Mouse (Mus musculus) CH12.LX (cell line): ENCODE measurements around the gene Rtkn2. TPM values are rescaled to one million over a fixed set of nuclear protein-coding genes. Genes with fewer than 3 reads are reported as not detected.

Experiments
- DNase-seq: peaks from one replicate; pipeline ENCODE4 v3.0.0-alpha.2; 2013; ENCODE audit errors: extremely low read depth
- H3K27ac ChIP-seq: 2 replicates; pipeline ENCODE4 v1.5.1; 2012; ENCODE audit warnings: low read depth, mild to moderate bottlenecking, control low read depth, moderate library complexity; ENCODE audit not compliant: insufficient read depth
- H3K27me3 ChIP-seq: replicated peaks from 2 replicates; pipeline ENCODE3; 2012; ENCODE audit warnings: inconsistent platforms
- H3K36me3 ChIP-seq, 2 experiments: replicated peaks in 1 of 2; 2 replicates each; pipeline versions ENCODE3 to v1.6.1; 2012; ENCODE audit warnings: inconsistent platforms in 1 of 2, low read length in 1 of 2, mild to moderate bottlenecking in 1 of 2, mixed read lengths in 1 of 2, moderate library complexity in 1 of 2; ENCODE audit not compliant: control insufficient read depth in 1 of 2, insufficient read depth in 1 of 2
- H3K4me1 ChIP-seq, 2 experiments: 2 replicates each; pipeline ENCODE4 v1.6.1; 2012; ENCODE audit warnings: inconsistent platforms in 1 of 2, moderate library complexity in 1 of 2; ENCODE audit not compliant: insufficient read depth in 2 of 2, control insufficient read depth in 1 of 2
- H3K4me2 ChIP-seq: 2 replicates; pipeline ENCODE4 v1.6.1; 2012; ENCODE audit warnings: low read depth, mild to moderate bottlenecking, control low read depth; ENCODE audit not compliant: poor library complexity, insufficient read depth, severe bottlenecking
- H3K4me3 ChIP-seq, 3 experiments: fragments of 150-350 bp in 1 of 3; sonication (generic) in 1 of 3; replicated peaks in 1 of 3; 2 replicates each; pipeline versions ENCODE3 to v1.5.1; 2011 to 2012; ENCODE audit warnings: low read depth in 2 of 3, low read length in 2 of 3, mild to moderate bottlenecking in 2 of 3, moderate library complexity in 2 of 3, control low read depth in 1 of 3, improper control_type of control experiment in 1 of 3, inconsistent platforms in 1 of 3, mixed read lengths in 1 of 3; ENCODE audit not compliant: poor library complexity in 1 of 3
- H3K79me2 ChIP-seq: replicated peaks from 2 replicates; pipeline ENCODE4 v1.6.1; 2012; ENCODE audit warnings: mild to moderate bottlenecking, moderate library complexity; ENCODE audit not compliant: control insufficient read depth, poor library complexity, insufficient read depth, severe bottlenecking; ENCODE audit errors: extremely low read depth
- H3K9ac ChIP-seq: 2 replicates; pipeline ENCODE4 v1.6.1; 2012; ENCODE audit warnings: low read depth, mild to moderate bottlenecking, control low read depth, moderate library complexity; ENCODE audit not compliant: insufficient read depth
- H3K9me3 ChIP-seq: replicated peaks from 2 replicates; pipeline ENCODE3; 2012; ENCODE audit warnings: low read length, inconsistent platforms, mixed read lengths
- BHLHE40 ChIP-seq: IDR thresholded peaks from 2 replicates; pipeline ENCODE4 v1.6.1; 2011; ENCODE audit warnings: mild to moderate bottlenecking, low read depth, low read length, improper control_type of control experiment
- CHD1 ChIP-seq: IDR thresholded peaks from 2 replicates; pipeline ENCODE4 v1.6.1; 2012; ENCODE audit warnings: low read depth, low read length, improper control_type of control experiment, inconsistent platforms
- CTCF ChIP-seq, 2 experiments: IDR thresholded peaks in 1 of 2; conservative IDR thresholded peaks in 1 of 2; 2 replicates each; pipeline ENCODE4 v1.5.1; 2011 to 2012; ENCODE audit warnings: low read depth in 2 of 2, low read length in 2 of 2, improper control_type of control experiment in 1 of 2, inconsistent platforms in 1 of 2, mild to moderate bottlenecking in 1 of 2, moderate library complexity in 1 of 2
- E2F4 ChIP-seq: IDR thresholded peaks from 2 replicates; pipeline ENCODE4 v1.6.1; 2011; ENCODE audit warnings: low read depth, low read length, improper control_type of control experiment; ENCODE audit not compliant: insufficient replicate concordance
- EP300 ChIP-seq: IDR thresholded peaks from 2 replicates; pipeline ENCODE4 v1.6.1; 2011; ENCODE audit warnings: low read length, improper control_type of control experiment
- ETS1 ChIP-seq: conservative IDR thresholded peaks from 2 replicates; pipeline ENCODE4 v1.6.1; 2012; ENCODE audit warnings: low read depth, mild to moderate bottlenecking, inconsistent platforms, low read length, improper control_type of control experiment, moderate library complexity
- GABPA ChIP-seq: IDR thresholded peaks from 2 replicates; pipeline ENCODE4 v1.6.1; 2012; ENCODE audit warnings: low read depth, low read length, improper control_type of control experiment, inconsistent platforms; ENCODE audit not compliant: insufficient replicate concordance
- MAFK ChIP-seq: IDR thresholded peaks from 2 replicates; pipeline ENCODE4 v1.6.1; 2011; ENCODE audit warnings: low read length, improper control_type of control experiment; ENCODE audit not compliant: insufficient replicate concordance
- NRF1 ChIP-seq: IDR thresholded peaks from 2 replicates; pipeline ENCODE4 v1.6.1; 2014; ENCODE audit warnings: low read depth, mild to moderate bottlenecking, inconsistent platforms, low read length, improper control_type of control experiment, moderate library complexity
- POLR2A ChIP-seq: IDR thresholded peaks from 2 replicates; pipeline ENCODE4 v1.6.1; 2011; ENCODE audit warnings: low read depth, mild to moderate bottlenecking, improper control_type of control experiment, low read length
- POLR2AphosphoS2 ChIP-seq: IDR thresholded peaks from 2 replicates; pipeline ENCODE4 v1.6.1; 2011; ENCODE audit warnings: low read depth, low read length, improper control_type of control experiment
- RAD21 ChIP-seq: IDR thresholded peaks from 2 replicates; pipeline ENCODE4 v1.6.1; 2011; ENCODE audit warnings: low read depth, mild to moderate bottlenecking, low read length, improper control_type of control experiment, moderate library complexity
- SMC3 ChIP-seq: IDR thresholded peaks from 2 replicates; pipeline ENCODE4 v1.6.1; 2011; ENCODE audit warnings: low read depth, low read length, improper control_type of control experiment
- ZKSCAN1 ChIP-seq: IDR thresholded peaks from 2 replicates; pipeline ENCODE4 v1.6.1; 2012; ENCODE audit warnings: low read depth, inconsistent platforms, low read length, improper control_type of control experiment, borderline replicate concordance
- ZMIZ1 ChIP-seq: IDR thresholded peaks from 2 replicates; pipeline ENCODE4 v1.6.1; 2012; ENCODE audit warnings: low read depth, mild to moderate bottlenecking, inconsistent platforms, low read length, improper control_type of control experiment
- ZNF384 ChIP-seq: IDR thresholded peaks from 2 replicates; pipeline ENCODE4 v1.6.1; 2012; ENCODE audit warnings: low read depth, low read length, improper control_type of control experiment, inconsistent platforms
- dilution Hi-C: fragments of 300-500 bp; cut with MboI; formaldehyde crosslinking; loops from 2 replicates; pipeline ENCODE4 v1.14.3; 2020; ENCODE audit warnings: low sequenced_read_pairs; ENCODE audit not compliant: extremely low pct_unique_long_range_greater_than_20kb, extremely low pct_ligation_motif_present
- in situ Hi-C: fragments of 300-500 bp; cut with MboI; formaldehyde crosslinking; loops from 3 replicates; pipeline ENCODE4 v1.14.3; 2019; ENCODE audit warnings: low sequenced_read_pairs, low pct_ligation_motif_present, low pct_unique_long_range_greater_than_20kb, mixed read lengths
- polyA plus RNA-seq: library from polyadenylated mRNA; unstranded; fragments of >175 nt; gene quantifications from 2 replicates; pipeline ENCODE4 v1.2.1, GENCODE M21; 2012; ENCODE audit warnings: low read depth; ENCODE audit not compliant: insufficient read length
- total RNA-seq, 2 experiments: library from RNA; depleted of rRNA; stranded (reverse); fragments of 300-350 nt in 1 of 2; fragments of >200 nt in 1 of 2; gene quantifications; 2 replicates each; pipeline ENCODE4 v1.2.3; 2012 to 2014

Gene Rtkn2
- total and polyA plus RNA-seq, 3 experiments, result 0.59 to 0.93 (median 0.59) TPM

- no peak overlapping the region for H3K4me3 ChIP-seq
- peak; percentile 69 to 87 for TF ChIP-seq CTCF (conservative IDR thresholded peaks at IDR 0.05 in 1 of 2, IDR thresholded peaks at IDR 0.05 in 1 of 2; ENCODE audit: low read depth in 2 of 2, low read length in 2 of 2)
- no peak for TF ChIP-seq EP300
- TF ChIP-seq RAD21, result peak; percentile 66
- TF ChIP-seq SMC3, result peak; percentile 86
- peaks cover 0 to 4% of the 10 kb centered on the region in 2 experiments; a peak in 2 of 4 replicates for H3K4me1 ChIP-seq
- in situ Hi-C loops, result no loop called here
- no peak overlapping the region for H3K9ac ChIP-seq
- H3K27me3 ChIP-seq, result no peaks in the 10 kb centered on the region
- H3K9me3 ChIP-seq, result no peaks in the 10 kb centered on the region
- peaks cover 0 to 3% of the 10 kb centered on the region in 2 experiments for H3K36me3 ChIP-seq
- H3K27ac ChIP-seq, result no peak overlapping the region
- H3K79me2 ChIP-seq, result no peaks in the 10 kb centered on the region
- dilution Hi-C loops, result no loop called here
- DNase-seq, result peak; percentile 54
- H3K4me2 ChIP-seq, result no peak overlapping the region
Observed at GRCm38 (mm10) chr10:68089435-68090196, 110.2 kb downstream of the Rtkn2 start.

GRCm38 (mm10) chr10:68090197-68090535 is 110.8 kb downstream of the Rtkn2 start:
- dilution Hi-C loops, result no loop called here
- no peak overlapping the region for H3K4me2 ChIP-seq
- H3K4me1 ChIP-seq, result peaks cover 0 to 4% of the 10 kb centered on the region in 2 experiments; a peak in 2 of 4 replicates
- H3K9me3 ChIP-seq, result no peaks in the 10 kb centered on the region
- H3K36me3 ChIP-seq, result peaks cover 0 to 8% of the 10 kb centered on the region in 2 experiments
- no peak overlapping the region for H3K27ac ChIP-seq
- in situ Hi-C loops, result no loop called here
- H3K9ac ChIP-seq, result no peak overlapping the region
- DNase-seq, result no peak
- no peaks in the 10 kb centered on the region for H3K79me2 ChIP-seq
- TF ChIP-seq CHD1, result no peak
- TF ChIP-seq MAFK, result no peak
- TF ChIP-seq POLR2AphosphoS2, result no peak
- TF ChIP-seq ZNF384, result no peak
- TF ChIP-seq ZKSCAN1, result no peak
- no peak for TF ChIP-seq POLR2A
- TF ChIP-seq, all 38 proteins: peak for 0
- Histone ChIP-seq H3K4me3 (no peak overlapping the region), H3K27me3 (no peaks in the 10 kb centered on the region)

GRCm38 (mm10) chr10:68090544-68090943 is 111.2 kb downstream of the Rtkn2 start:
- dilution Hi-C loops (no loop called here), in situ Hi-C loops (no loop called here)
- Histone ChIP-seq H3K4me3 (no peak overlapping the region), H3K9me3 (no peaks in the 10 kb centered on the region), H3K27ac (no peak overlapping the region), H3K4me2 (no peak overlapping the region), H3K79me2 (no peaks in the 10 kb centered on the region), H3K9ac (no peak overlapping the region), H3K36me3 (peaks cover 0 to 9% of the 10 kb centered on the region in 2 experiments), H3K4me1 (peaks cover 0 to 3% of the 10 kb centered on the region in 2 experiments; a peak in 2 of 4 replicates), H3K27me3 (no peaks in the 10 kb centered on the region)
- no peak for TF ChIP-seq RAD21
- no peak for TF ChIP-seq ETS1
- no peak for TF ChIP-seq ZMIZ1
- TF ChIP-seq POLR2A, result no peak
- TF ChIP-seq NRF1, result no peak
- no peak for TF ChIP-seq E2F4
- no peak for TF ChIP-seq GABPA
- TF ChIP-seq BHLHE40, result no peak
- TF ChIP-seq ZNF384, result no peak
- no peak for DNase-seq
